12 mouse cellular contexts compared by ENCODE assay signal in genomic region chr9:41031590-41032489, GRCm38 (mm10). TPM values are rescaled to one million over a fixed set of nuclear protein-coding genes. Genes with fewer than 3 reads are reported as not detected.
DNase-seq lines count a peak whose midpoint lies in the region; ATAC-seq and TF ChIP-seq lines count a peak whose summit lies in the region.
"Had no signal": no experiment of that assay in that cellular context is flagged by ENCODE, and none has a peak within 500 bp of the region (broad histone marks: within the 10 kb centered on the region; RNA-seq: fewer than 3 reads in every experiment).

No protein-coding gene starts in this region.

- no peak overlapping the region for H3K9ac ChIP-seq in stomach, postnatal 0 days (ENCODE audit: low read length)
- H3K9ac ChIP-seq: liver, embryonic 13.5 days had no signal

- no peaks in the 10 kb centered on the region for H3K4me1 ChIP-seq in stomach, postnatal 0 days (replicated peaks; ENCODE audit: control insufficient read depth, insufficient read depth)
- H3K4me1 ChIP-seq: liver, embryonic 13.5 days had no signal

- 0 out of 2 replicates have a peak overlapping the region, but pooled peaks have one; percentile 11 for H3K4me2 ChIP-seq in stomach, postnatal 0 days (replicated peaks; ENCODE audit: low read depth)
- H3K4me2 ChIP-seq: liver, embryonic 13.5 days had no signal

- no peak overlapping the region for H3K4me3 ChIP-seq in stomach, postnatal 0 days (ENCODE audit: low read depth, low read length)
- H3K4me3 ChIP-seq: liver, embryonic 13.5 days had no signal

- no peak overlapping the region for H3K27ac ChIP-seq in stomach, postnatal 0 days (replicated peaks)
- H3K27ac ChIP-seq: liver, embryonic 13.5 days had no signal

- 16% methylated on average over 18 of the region's 18 CpGs for WGBS in stomach, postnatal 0 days

- no peaks in the 10 kb centered on the region for H3K36me3 ChIP-seq in stomach, postnatal 0 days (ENCODE audit: control insufficient read depth, insufficient read depth, low read length)
- H3K36me3 ChIP-seq: liver, embryonic 13.5 days had no signal

- DNase-seq in lung, postnatal 10 days, result peak; percentile 52
- DNase-seq in lung, adult 18-20 months, result no peak
- peak; percentile 28 for DNase-seq in forelimb bud, embryonic 11.5 days (ENCODE audit: low read depth, low spot score)
- peak; percentile 37 for DNase-seq in mesoderm, embryonic 11.5 days (ENCODE audit: low read depth, low spot score)
- no peak for DNase-seq in stomach, postnatal 0 days (ENCODE audit: low spot score)
- no peak for DNase-seq in MN1 (ENCODE audit: low spot score)
- no peak for DNase-seq in frontal cortex, postnatal 25 days (ENCODE audit: low spot score in 2 of 2)
- DNase-seq: adrenal gland, postnatal 25 days; cerebellum, postnatal 36 days; gastrocnemius, postnatal 25 days; liver, embryonic 13.5 days had no signal

- no peaks in the 10 kb centered on the region for H3K9me3 ChIP-seq in stomach, postnatal 0 days (ENCODE audit: control insufficient read depth, low read length)
- H3K9me3 ChIP-seq: G1E; liver, embryonic 13.5 days had no signal

- no peak for TF ChIP-seq CTCF in stomach, postnatal 0 days (IDR thresholded peaks at IDR 0.05; ENCODE audit: low read depth)

- no peak for TF ChIP-seq EP300 in stomach, postnatal 0 days (optimal IDR thresholded peaks at IDR 0.05)

- no peak for ATAC-seq in stomach, postnatal 0 days (ENCODE audit: low FRiP score, low TSS enrichment)

- H3K27me3 ChIP-seq in stomach, postnatal 0 days (ENCODE audit: control insufficient read depth, insufficient read depth, low read length), result no peaks in the 10 kb centered on the region
- H3K27me3 ChIP-seq: liver, embryonic 13.5 days had no signal

RNA-seq across cellular contexts. Expression of gene Crtam, which starts 27.4 kb away (rescaled TPM):
- polyA plus RNA-seq in stomach, postnatal 0 days (2015; fragmentation: Nextera tagmentation; extraction: Ambion mirVana), result not detected in 2 replicates
- polyA plus RNA-seq: G1E had no signal

Comparison
In these comparisons a context has a peak if more than half of its experiments do, and no peak if none do; other contexts are left out.
1. DNase-seq: peak in lung, postnatal 10 days (single experiment), forelimb bud, embryonic 11.5 days (single experiment) and mesoderm, embryonic 11.5 days (single experiment); none in lung, adult 18-20 months (0 of 2), stomach, postnatal 0 days (single experiment), MN1 (single experiment) and frontal cortex, postnatal 25 days (0 of 2).